Mouse (Mus musculus): ENCODE measurements at regions not wholly inside any gene's neighbourhood (a gene's known extent, or its start where the extent isn't known, plus 50 kb on each side); places are given as distances from the start of the nearest gene placed in this dataset.

- no peak for TF ChIP-seq GATA4 (IDR thresholded peaks at IDR 0.05; ENCODE audit: insufficient replicate concordance, low read length)
These were observed 184.0 kb downstream of the Zfp36l1 start for GRCm38 (mm10) chr12:79928739-79929380.

GRCm38 (mm10) chr12:79928298-79928697, 184.5 kb downstream of the Zfp36l1 start:
- TF ChIP-seq GATA4 (IDR thresholded peaks at IDR 0.05; ENCODE audit: insufficient replicate concordance, low read length), result no peak

- no peak for TF ChIP-seq GATA4 (IDR thresholded peaks at IDR 0.05; ENCODE audit: insufficient replicate concordance, low read length)
These were observed 186.9 kb downstream of the Zfp36l1 start for GRCm38 (mm10) chr12:79925704-79926588.

- TF ChIP-seq GATA4 (IDR thresholded peaks at IDR 0.05; ENCODE audit: insufficient replicate concordance, low read length), result no peak
These were observed 187.7 kb downstream of the Zfp36l1 start for GRCm38 (mm10) chr12:79924921-79925703.

- no peak for TF ChIP-seq GATA4 (IDR thresholded peaks at IDR 0.05; ENCODE audit: insufficient replicate concordance, low read length)
These were observed 189.0 kb downstream of the Zfp36l1 start for GRCm38 (mm10) chr12:79923811-79924210.

GRCm38 (mm10) chr12:79921786-79922185, 191.0 kb downstream of the Zfp36l1 start:
- no peak for TF ChIP-seq GATA4 (IDR thresholded peaks at IDR 0.05; ENCODE audit: insufficient replicate concordance, low read length)

GRCm38 (mm10) chr12:79918983-79919382, 193.8 kb downstream of the Zfp36l1 start:
- TF ChIP-seq GATA4 (IDR thresholded peaks at IDR 0.05; ENCODE audit: insufficient replicate concordance, low read length), result no peak

GRCm38 (mm10) chr12:79917634-79918289, 195.1 kb downstream of the Zfp36l1 start:
- no peak for TF ChIP-seq GATA4 (IDR thresholded peaks at IDR 0.05; ENCODE audit: insufficient replicate concordance, low read length)

GRCm38 (mm10) chr12:79916896-79917633, 195.7 kb downstream of the Zfp36l1 start:
- no peak for TF ChIP-seq GATA4 (IDR thresholded peaks at IDR 0.05; ENCODE audit: insufficient replicate concordance, low read length)

GRCm38 (mm10) chr12:79913898-79914297, 198.9 kb downstream of the Zfp36l1 start:
- no peak for TF ChIP-seq GATA4 (IDR thresholded peaks at IDR 0.05; ENCODE audit: insufficient replicate concordance, low read length)

GRCm38 (mm10) chr12:79912281-79913063, 200.3 kb downstream of the Zfp36l1 start:
- no peak for TF ChIP-seq GATA4 (IDR thresholded peaks at IDR 0.05; ENCODE audit: insufficient replicate concordance, low read length)

- TF ChIP-seq GATA4 (IDR thresholded peaks at IDR 0.05; ENCODE audit: insufficient replicate concordance, low read length), result no peak
These were observed 201.7 kb downstream of the Zfp36l1 start for GRCm38 (mm10) chr12:79910884-79911759.

- no peak for TF ChIP-seq GATA4 (IDR thresholded peaks at IDR 0.05; ENCODE audit: insufficient replicate concordance, low read length)
These were observed 205.2 kb downstream of the Zfp36l1 start for GRCm38 (mm10) chr12:79907583-79907982.

Measured in liver, adult (tissue).